In the genomic region with DNA sequence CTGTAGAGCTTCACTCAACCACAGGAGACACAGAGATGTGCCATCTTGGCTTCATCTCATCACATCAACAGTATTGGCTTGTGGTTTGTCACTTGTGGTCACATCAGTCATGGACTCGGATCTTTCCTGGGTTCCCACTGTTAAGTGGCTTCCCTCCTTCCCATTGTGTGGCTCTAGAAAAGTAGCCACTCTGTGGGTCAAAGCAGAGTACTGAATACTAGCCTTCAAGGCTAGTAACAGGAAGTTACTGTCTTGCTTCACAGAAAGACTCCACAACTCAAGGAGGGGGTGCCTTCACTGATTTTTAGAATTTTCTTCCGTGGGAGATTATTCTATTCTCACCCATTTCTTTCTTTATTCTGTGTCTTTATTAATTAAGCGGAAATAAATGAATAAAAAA, we compare ENCODE assay signal across 23 mouse cellular contexts.
DNase-seq lines count a peak whose midpoint lies in the region; TF ChIP-seq lines count a peak whose summit lies in the region.
"Had no signal": no experiment of that assay in that cellular context is flagged by ENCODE, and none has a peak within 500 bp of the region (broad histone marks: within the 10 kb centered on the region; RNA-seq: fewer than 3 reads in every experiment).

No protein-coding gene starts in this region.

- peak overlapping the region; percentile 72 for H3K27ac ChIP-seq in layer of hippocampus, adult 2 months
- H3K27ac ChIP-seq in cortical plate, adult 2 months (ENCODE audit: insufficient read depth, low read length) = peak overlapping the region; percentile 45
- H3K27ac ChIP-seq: embryonic facial prominence, embryonic 12.5 days; embryonic facial prominence, embryonic 15.5 days; heart, embryonic 15.5 days; hindbrain, embryonic 10.5 days; hindbrain, embryonic 14.5 days had no signal

- H3K4me3 ChIP-seq in layer of hippocampus, adult 2 months = no peak overlapping the region
- H3K4me3 ChIP-seq in cortical plate, adult 2 months (ENCODE audit: insufficient read depth, low read length) = no peak overlapping the region
- H3K4me3 ChIP-seq: embryonic facial prominence, embryonic 12.5 days; embryonic facial prominence, embryonic 15.5 days; heart, embryonic 12.5 days; heart, embryonic 15.5 days; hindbrain, embryonic 10.5 days had no signal

- peak; percentile 53 for DNase-seq in heart, adult 11 months
- DNase-seq in heart, adult 8-10 months (ENCODE audit: low spot score) = no peak
- no peak for DNase-seq in layer of hippocampus, adult 2 months (ENCODE audit: low spot score in 2 of 2)
- DNase-seq in layer of hippocampus, adult 18-20 months (ENCODE audit: low spot score in 2 of 2) = no peak
- no peak for DNase-seq in kidney, postnatal 25 days
- DNase-seq in frontal cortex, adult 2 months (ENCODE audit: extremely low spot score in 1 of 2, low spot score in 1 of 2) = no peak
- DNase-seq: adrenal gland, adult 8-10 months; adrenal gland, postnatal 25 days; B cell, adult 2 months; cerebellum, adult 18-20 months; cerebellum, adult 9-10 months; cerebellum, postnatal 14 days; forebrain, postnatal 0 days; gastrocnemius, postnatal 25 days; heart, postnatal 10 days; heart, postnatal 36 days had no signal

- peaks cover 7% of the 10 kb centered on the region; the same call in 1 of the 2 replicates for H3K4me1 ChIP-seq in cortical plate, adult 2 months (ENCODE audit: control insufficient read depth, insufficient read depth, low read length)

- TF ChIP-seq CTCF in layer of hippocampus, adult 2 months (conservative IDR thresholded peaks at IDR 0.05) = no peak
- no peak for TF ChIP-seq CTCF in cortical plate, adult 2 months (IDR thresholded peaks at IDR 0.05; ENCODE audit: extremely low read depth, insufficient read depth, low read length)

- TF ChIP-seq POLR2A in cortical plate, adult 2 months (IDR thresholded peaks at IDR 0.05; ENCODE audit: extremely low read depth, insufficient read depth, low read length) = no peak
